Mouse (Mus musculus): ENCODE results near the gene Mta3.

GRCm38 (mm10) chr17:83677370-83677769 is 28.6 kb upstream of the Mta3 start:
- no peak for TF ChIP-seq POLR2A (IDR thresholded peaks at IDR 0.05; ENCODE audit: low read depth, low read length)
- TF ChIP-seq CTCF (conservative IDR thresholded peaks at IDR 0.05; ENCODE audit: insufficient read depth, insufficient read length, low read depth, low read length), result no peak

Data from kidney, adult 2 months (tissue).